Mouse (Mus musculus) stomach, embryonic 14.5 days (tissue): Measurements from ENCODE around the gene P2rx1. TPM values are rescaled to one million over a fixed set of nuclear protein-coding genes. Genes with fewer than 3 reads are reported as not detected.
A peak's percentile ranks its signal among the peaks of the same experiment; 100 is the strongest.

Experiments used
- ATAC-seq: fragments of 200-750 bp; cut with Nextera tagmentation; 2 replicates; pipeline ENCODE4 v1.8.0; 2017; ENCODE audit warnings: low read depth, moderate TSS enrichment; ENCODE audit not compliant: insufficient number of reproducible peaks, insufficient read depth, low FRiP score
- H3K27ac ChIP-seq: fragments of 300-500 bp; sonication (generic); 2 replicates; pipeline ENCODE4 v1.5.1; 2014; ENCODE audit warnings: mild to moderate bottlenecking, low read length, moderate library complexity, mixed read lengths
- H3K27me3 ChIP-seq: fragments of 300-500 bp; sonication (generic); 2 replicates; pipeline ENCODE4 v1.6.1; 2014; ENCODE audit warnings: low read length, control low read depth, mixed read lengths; ENCODE audit not compliant: control insufficient read depth, insufficient read depth
- H3K36me3 ChIP-seq: fragments of 300-500 bp; sonication (generic); 2 replicates; pipeline ENCODE4 v1.6.1; 2014; ENCODE audit warnings: mild to moderate bottlenecking, control low read depth, low read length, moderate library complexity, mixed read lengths; ENCODE audit not compliant: control insufficient read depth, insufficient read depth
- H3K4me1 ChIP-seq: fragments of 300-500 bp; sonication (generic); 2 replicates; pipeline ENCODE4 v1.6.1; 2014; ENCODE audit warnings: low read length, control low read depth, mixed read lengths; ENCODE audit not compliant: control insufficient read depth, insufficient read depth
- H3K4me2 ChIP-seq: fragments of 300-500 bp; sonication (generic); replicated peaks from 2 replicates; pipeline ENCODE4 v1.6.1; 2014; ENCODE audit warnings: low read depth, low read length, control low read depth
- H3K4me3 ChIP-seq: fragments of 300-500 bp; sonication (generic); 2 replicates; pipeline ENCODE4 v1.5.1; 2014; ENCODE audit warnings: low read depth, low read length, control low read depth
- H3K9ac ChIP-seq: fragments of 300-500 bp; sonication (generic); replicated peaks from 2 replicates; pipeline ENCODE4 v1.6.1; 2014; ENCODE audit warnings: low read depth, mild to moderate bottlenecking, control low read depth, low read length, moderate library complexity, mixed read lengths
- H3K9me3 ChIP-seq: fragments of 300-500 bp; sonication (generic); 2 replicates; pipeline ENCODE4 v1.6.1; 2016; ENCODE audit warnings: low read depth, low read length, control low read depth; ENCODE audit not compliant: control insufficient read depth
- WGBS: fragments of 180-500 bp; shearing (Covaris S2); extraction: QIAGEN DNeasy Blood & Tissue Kit; methylation state at CpG from one replicate; pipeline ENCODE4 v1.1.7; 2014; 5-methylcytosine and 5-hydroxymethylcytosine counted together
- polyA plus RNA-seq: library from polyadenylated mRNA; unstranded; fragments of >200 nt; fragmentation: Nextera tagmentation; extraction: Ambion mirVana; gene quantifications from 2 replicates; pipeline ENCODE4 v1.2.1, GENCODE M21; 2014

The P2rx1 gene
- polyA plus RNA-seq, 1 experiment from 2014 or later = 2.2 TPM

DNA sequence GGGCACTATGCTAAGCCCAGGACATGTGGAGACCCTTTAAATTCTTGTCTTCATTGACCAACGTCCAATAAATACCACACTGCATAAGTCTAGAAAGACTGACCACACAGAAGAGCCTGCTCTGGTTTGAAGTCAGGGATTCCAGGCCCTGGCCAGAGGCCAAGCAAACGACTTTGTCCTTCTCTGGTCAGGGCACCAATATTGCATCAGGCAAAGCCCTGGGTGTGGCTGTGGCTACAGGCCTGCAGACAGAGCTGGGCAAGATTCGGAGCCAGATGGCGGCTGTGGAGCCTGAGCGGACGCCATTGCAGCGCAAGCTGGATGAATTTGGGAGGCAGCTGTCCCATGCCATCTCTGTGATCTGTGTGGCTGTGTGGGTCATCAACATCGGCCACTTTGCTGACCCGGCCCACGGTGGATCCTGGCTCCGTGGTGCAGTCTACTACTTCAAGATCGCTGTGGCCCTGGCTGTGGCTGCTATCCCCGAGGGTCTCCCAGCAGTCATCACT is 23.9 kb upstream of the P2rx1 start:
- Histone ChIP-seq H3K4me2 (no peak overlapping the region), H3K9me3 (no peaks in the 10 kb centered on the region), H3K27me3 (no peaks in the 10 kb centered on the region), H3K4me1 (no peaks in the 10 kb centered on the region), H3K4me3 (no peak overlapping the region), H3K27ac (no peak overlapping the region), H3K9ac (no peak overlapping the region), H3K36me3 (no peaks in the 10 kb centered on the region)
- no peak for ATAC-seq
- WGBS = 82% methylated on average over 13 of the region's 13 CpGs

DNA sequence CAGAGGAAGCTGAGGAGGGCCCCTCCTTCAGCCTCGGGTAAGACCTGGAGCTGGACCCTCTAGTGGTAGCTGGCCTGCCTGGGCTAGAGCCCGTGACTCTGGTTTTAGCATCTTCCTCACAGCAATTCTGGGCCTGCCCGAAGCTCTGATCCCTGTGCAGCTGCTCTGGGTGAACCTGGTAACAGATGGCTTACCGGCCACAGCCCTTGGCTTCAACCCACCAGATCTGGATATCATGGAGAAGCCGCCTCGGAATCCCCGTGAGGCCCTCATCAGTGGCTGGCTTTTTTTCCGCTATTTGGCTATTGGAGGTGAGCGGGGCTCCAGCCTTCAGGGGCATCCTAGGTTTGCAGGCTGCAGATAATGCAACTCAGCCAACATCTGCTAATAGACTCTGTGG is 16.4 kb upstream of the P2rx1 start:
- Histone ChIP-seq H3K9me3 (no peaks in the 10 kb centered on the region), H3K4me1 (0 out of 2 replicates have a peak, but pooled peaks cover 2% of the 10 kb centered on the region), H3K36me3 (no peaks in the 10 kb centered on the region), H3K4me3 (no peak overlapping the region), H3K9ac (no peak overlapping the region), H3K4me2 (no peak overlapping the region), H3K27ac (no peak overlapping the region), H3K27me3 (no peaks in the 10 kb centered on the region)
- 86% methylated on average over 9 of the region's 9 CpGs for WGBS
- no peak for ATAC-seq

DNA sequence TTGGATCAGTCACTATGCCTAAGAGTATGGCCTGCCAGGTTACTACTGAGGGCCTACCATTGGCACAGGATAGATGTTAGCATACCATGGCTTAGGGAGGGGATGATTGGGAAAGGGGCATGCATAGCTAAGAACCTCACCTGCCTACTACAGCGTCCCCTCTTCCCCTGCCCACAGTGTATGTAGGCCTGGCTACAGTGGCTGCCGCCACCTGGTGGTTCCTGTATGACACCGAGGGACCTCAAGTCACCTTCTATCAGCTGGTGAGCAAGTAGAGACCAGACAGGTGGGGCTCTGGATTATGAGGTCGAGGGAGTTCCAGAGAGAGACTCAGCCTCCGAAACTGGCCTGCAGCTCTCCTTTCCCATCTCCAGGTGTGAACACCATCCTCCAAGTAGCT is 15.6 kb upstream of the P2rx1 start:
- no peak overlapping the region for H3K9ac ChIP-seq
- no peaks in the 10 kb centered on the region for H3K9me3 ChIP-seq
- H3K27ac ChIP-seq = no peak overlapping the region
- no peaks in the 10 kb centered on the region for H3K27me3 ChIP-seq
- H3K4me3 ChIP-seq = no peak overlapping the region
- 37% methylated on average over 5 of the region's 5 CpGs for WGBS
- 0 out of 2 replicates have a peak, but pooled peaks cover 2% of the 10 kb centered on the region for H3K4me1 ChIP-seq
- H3K4me2 ChIP-seq = no peak overlapping the region
- H3K36me3 ChIP-seq = no peaks in the 10 kb centered on the region
- no peak; the same call in 1 of the 2 replicates for ATAC-seq

DNA sequence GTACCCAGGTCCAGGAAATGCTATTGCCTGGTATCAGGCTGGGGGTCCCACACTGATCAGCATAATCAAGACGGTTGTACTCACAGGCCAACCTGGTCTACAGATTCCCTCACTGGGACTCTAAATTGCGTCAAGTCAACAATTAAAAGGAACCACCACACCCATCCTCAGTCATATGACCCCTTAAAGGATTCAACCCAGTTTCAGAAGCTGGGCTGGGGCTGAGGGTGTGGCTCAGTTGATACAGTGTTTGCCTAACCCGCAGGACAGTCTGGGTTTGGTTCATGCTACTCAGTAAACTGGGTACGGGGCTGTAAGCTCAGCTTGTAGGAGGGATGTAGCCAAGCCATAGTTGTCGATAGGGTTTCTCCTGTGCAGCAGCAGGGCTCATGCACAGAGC is 12.2 kb upstream of the P2rx1 start:
- H3K9me3 ChIP-seq = no peaks in the 10 kb centered on the region
- no peak overlapping the region for H3K27ac ChIP-seq
- ATAC-seq = no peak
- no peaks in the 10 kb centered on the region for H3K27me3 ChIP-seq
- no peak overlapping the region for H3K4me2 ChIP-seq
- WGBS = 68% methylated on average over 5 of the region's 5 CpGs
- no peak overlapping the region for H3K4me3 ChIP-seq
- H3K9ac ChIP-seq = no peak overlapping the region
- H3K4me1 ChIP-seq = peaks cover 11% of the 10 kb centered on the region; the same call in 1 of the 2 replicates
- H3K36me3 ChIP-seq = no peaks in the 10 kb centered on the region

- no peaks in the 10 kb centered on the region for H3K36me3 ChIP-seq
- no peaks in the 10 kb centered on the region for H3K9me3 ChIP-seq
- no peak overlapping the region for H3K4me3 ChIP-seq
- no peak overlapping the region for H3K4me2 ChIP-seq
- H3K27ac ChIP-seq = no peak overlapping the region
- no peaks in the 10 kb centered on the region for H3K27me3 ChIP-seq
- H3K9ac ChIP-seq = no peak overlapping the region
- 71% methylated on average over 5 of the region's 5 CpGs for WGBS
- H3K4me1 ChIP-seq = peaks cover 14% of the 10 kb centered on the region
- no peak for ATAC-seq
These were observed 11.7 kb upstream of the P2rx1 start for GRCm38 (mm10) chr11:72987234-72987633.

GRCm38 (mm10) chr11:72987807-72988206 is 11.1 kb upstream of the P2rx1 start:
- H3K9me3 ChIP-seq = no peaks in the 10 kb centered on the region
- H3K27me3 ChIP-seq = no peaks in the 10 kb centered on the region
- 69% methylated on average over 5 of the region's 5 CpGs for WGBS
- H3K27ac ChIP-seq = no peak overlapping the region
- H3K4me1 ChIP-seq = peaks cover 20% of the 10 kb centered on the region
- no peak overlapping the region for H3K4me2 ChIP-seq
- no peak for ATAC-seq
- H3K9ac ChIP-seq = no peak overlapping the region
- no peaks in the 10 kb centered on the region for H3K36me3 ChIP-seq
- no peak overlapping the region for H3K4me3 ChIP-seq

GRCm38 (mm10) chr11:72989044-72989443 is 9.9 kb upstream of the P2rx1 start:
- Histone ChIP-seq H3K4me3 (no peak overlapping the region), H3K36me3 (no peaks in the 10 kb centered on the region), H3K4me1 (peaks cover 22% of the 10 kb centered on the region), H3K27me3 (no peaks in the 10 kb centered on the region), H3K9me3 (no peaks in the 10 kb centered on the region), H3K27ac (no peak overlapping the region), H3K4me2 (no peak overlapping the region), H3K9ac (no peak overlapping the region)
- WGBS = 77% methylated on average over 6 of the region's 6 CpGs
- ATAC-seq = no peak

- Histone ChIP-seq H3K4me3 (no peak overlapping the region), H3K27me3 (no peaks in the 10 kb centered on the region), H3K9me3 (no peaks in the 10 kb centered on the region), H3K9ac (no peak overlapping the region), H3K36me3 (no peaks in the 10 kb centered on the region), H3K4me2 (no peak overlapping the region), H3K4me1 (peaks cover 22% of the 10 kb centered on the region), H3K27ac (no peak overlapping the region)
- WGBS = 82% methylated on average over 9 of the region's 9 CpGs
- ATAC-seq = no peak
These were observed 8.2 kb upstream of the P2rx1 start for GRCm38 (mm10) chr11:72990688-72991087.

- 32% methylated on average over 9 of the region's 9 CpGs for WGBS
- H3K9ac ChIP-seq = no peak overlapping the region
- peaks cover 21% of the 10 kb centered on the region for H3K4me1 ChIP-seq
- no peaks in the 10 kb centered on the region for H3K27me3 ChIP-seq
- no peaks in the 10 kb centered on the region for H3K9me3 ChIP-seq
- H3K27ac ChIP-seq = peak overlapping the region; percentile 71
- H3K36me3 ChIP-seq = no peaks in the 10 kb centered on the region
- ATAC-seq = peak; percentile 81; the same call in 1 of the 2 replicates
- no peak overlapping the region for H3K4me2 ChIP-seq
- no peak overlapping the region for H3K4me3 ChIP-seq
These were observed 6.9 kb upstream of the P2rx1 start for GRCm38 (mm10) chr11:72991961-72992360.
